Mouse (Mus musculus) large intestine, adult 2 months (tissue): Measurements from ENCODE around the gene Iqcg. TPM values are rescaled to one million over a fixed set of nuclear protein-coding genes. Genes with fewer than 3 reads are reported as not detected.
A peak's percentile ranks its signal among the peaks of the same experiment; 100 is the strongest.
"Not testable (repeated sequence)": the region's sequence is repeated elsewhere in the genome, so short reads cannot be mapped to it uniquely, and the experiment has no call there.

Experiments used
- DNase-seq: peaks from one replicate; pipeline ENCODE4 v3.0.0-alpha.2; 2012; ENCODE audit warnings: low read depth, low spot score
- WGBS: fragments of 180-500 bp; shearing (Covaris S2); methylation state at CpG from one replicate; pipeline ENCODE4 v1.1.7; 2018; 5-methylcytosine and 5-hydroxymethylcytosine counted together
- polyA plus RNA-seq: library from polyadenylated mRNA; depleted of rRNA; stranded (reverse); fragments of >200 nt; gene quantifications from 2 replicates; pipeline ENCODE4 v1.2.3, GENCODE M21; 2012; rRNA removed

The Iqcg gene
- polyA plus RNA-seq = 0.21 and 0.40 TPM in 2 replicates

DNA sequence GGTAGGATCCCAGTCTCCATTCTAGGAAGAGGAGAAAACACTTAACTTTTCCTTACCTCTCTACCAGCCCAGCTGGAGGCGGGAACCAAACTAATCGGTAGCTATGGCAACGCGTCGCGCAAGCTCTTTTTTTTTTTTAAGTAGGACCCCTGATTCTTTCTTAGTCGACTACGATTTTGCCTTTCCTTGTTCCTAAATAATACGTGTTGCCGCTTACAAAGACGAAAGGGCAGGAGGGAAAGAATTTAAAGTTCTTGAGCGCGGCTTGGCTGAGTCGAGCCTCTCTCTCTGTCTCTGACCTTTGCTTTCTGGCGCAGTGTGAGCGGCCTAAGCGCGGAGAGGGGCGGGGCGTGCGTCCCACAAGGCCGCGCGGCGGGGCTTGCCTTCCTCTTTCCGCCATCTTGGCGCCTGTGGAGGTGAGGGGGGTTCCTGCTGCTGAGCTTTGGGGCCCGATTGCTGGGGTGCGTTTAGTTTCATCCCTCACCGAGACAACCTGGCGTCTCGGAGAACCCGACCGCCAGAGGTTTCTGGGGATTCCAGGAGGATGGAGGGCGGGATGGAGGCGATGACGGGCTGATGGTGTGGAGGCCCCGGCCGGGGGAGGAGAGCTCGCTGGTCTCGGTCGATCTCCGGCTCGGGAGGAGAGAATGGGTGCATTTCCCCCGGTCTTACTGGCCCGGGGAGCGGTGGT is at the start of gene Iqcg, which contains the start of gene Rpl35a:
Gene Iqcg (minus strand): TSS at position 124 of the 691 bp plus-strand sequence.
Gene Rpl35a (plus strand): TSS at position 359 of the 691 bp plus-strand sequence.
- under 1% methylated on average over 47 of the region's 47 CpGs for WGBS
- DNase-seq = peak; percentile 78

GRCm38 (mm10) chr16:33085666-33086065 is 29.6 kb upstream of the Iqcg start:
- 85% methylated on average over 8 of the region's 8 CpGs for WGBS

GRCm38 (mm10) chr16:33083996-33084395 is 28.0 kb upstream of the Iqcg start:
- no peak for DNase-seq
- 84% methylated on average over 2 of the region's 2 CpGs for WGBS

More at GRCm38 (mm10) chr16:33085666-33086065, 29.6 kb upstream of the Iqcg start:
- no peak for DNase-seq

DNA sequence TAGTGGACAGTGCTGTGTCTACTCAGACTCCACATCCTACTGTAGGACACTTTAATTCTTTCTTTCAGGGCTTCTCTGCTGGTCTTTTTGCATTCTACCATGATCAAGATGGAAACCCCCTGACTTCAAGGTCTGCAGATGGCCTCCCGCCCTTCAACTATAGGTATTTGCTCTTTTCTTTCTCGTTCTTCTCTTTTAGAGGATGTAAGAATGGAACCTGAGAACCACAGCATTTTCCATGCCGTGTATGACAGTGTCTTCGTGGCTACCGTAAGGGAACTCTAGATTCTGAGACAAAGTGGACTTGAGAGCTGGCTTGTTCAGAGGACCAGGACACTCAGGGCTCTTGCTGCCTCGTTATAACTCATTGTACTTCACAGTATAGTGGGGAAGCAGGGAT is 26.9 kb upstream of the Iqcg start:
- 93% methylated on average over 6 of the region's 6 CpGs for WGBS
- no peak for DNase-seq

DNA sequence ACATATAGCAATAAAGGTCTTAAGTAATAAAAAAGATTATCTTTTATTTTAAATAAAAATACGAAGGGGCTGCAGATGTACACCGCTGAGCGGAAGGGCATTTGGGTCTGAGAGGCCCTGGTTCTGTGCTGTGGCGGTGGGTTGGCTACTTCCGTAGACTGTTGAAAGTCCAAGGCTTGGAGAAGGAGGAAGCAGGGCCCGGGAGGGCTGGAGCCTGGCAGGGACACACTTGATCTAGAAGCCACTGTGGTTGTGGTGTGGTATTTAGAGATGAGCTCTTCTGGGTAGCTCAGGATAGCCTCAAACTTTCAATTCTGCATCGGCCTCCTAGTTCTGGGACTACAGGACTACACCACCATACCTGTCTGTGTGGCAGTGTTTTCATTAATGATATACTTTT is 24.0 kb upstream of the Iqcg start:
- DNase-seq = no peak
- 80% methylated on average over 7 of the region's 7 CpGs for WGBS

GRCm38 (mm10) chr16:33077069-33077627 is 21.1 kb upstream of the Iqcg start:
- 85% methylated on average over 5 of the region's 5 CpGs for WGBS
- DNase-seq = no peak

- no peak for DNase-seq
- WGBS = 56% methylated on average over 6 of the region's 6 CpGs
Measured at GRCm38 (mm10) chr16:33076078-33076477, 20.1 kb upstream of the Iqcg start.

DNA sequence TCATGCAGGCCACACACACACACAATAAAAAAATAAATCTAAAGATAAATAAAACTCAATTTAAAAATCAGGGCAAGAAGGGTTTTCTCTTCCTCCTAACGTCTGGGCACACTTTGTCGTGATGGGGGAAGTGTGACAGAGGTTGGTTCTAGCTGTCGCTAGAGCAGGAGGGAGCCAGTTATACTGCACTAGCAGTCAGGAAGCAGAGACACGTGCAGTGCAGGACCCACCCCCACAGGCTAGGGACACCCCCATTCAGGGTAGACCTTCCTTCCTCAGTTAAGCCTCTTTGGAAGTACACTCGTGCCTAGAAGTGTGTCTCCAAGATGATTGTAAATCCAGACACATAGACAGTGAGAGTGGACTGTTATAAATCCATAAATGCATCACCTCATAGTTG is 18.9 kb upstream of the Iqcg start:
- 66% methylated on average over 5 of the region's 5 CpGs for WGBS
- DNase-seq = no peak

- WGBS = 83% methylated on average over 6 of the region's 6 CpGs
- no peak for DNase-seq
Measured at GRCm38 (mm10) chr16:33072871-33073557, 17.0 kb upstream of the Iqcg start.

DNA sequence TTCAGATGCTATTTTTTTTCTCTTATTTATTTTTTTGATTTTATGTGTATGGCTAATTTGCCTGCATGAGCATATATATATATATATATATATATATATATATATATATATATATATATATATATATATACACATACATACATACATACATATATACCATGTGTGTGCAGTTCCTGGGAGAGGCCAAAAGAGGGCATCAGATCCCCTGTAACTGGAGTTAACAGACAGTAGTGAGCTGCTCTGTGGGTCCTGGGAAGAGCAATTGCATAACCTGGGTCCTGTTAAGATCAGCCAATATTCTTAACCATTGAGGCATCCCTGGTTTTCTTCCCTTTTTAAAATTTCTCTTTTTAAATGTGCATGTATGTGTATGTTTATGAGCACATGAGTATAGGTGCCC is 14.9 kb upstream of the Iqcg start:
- no peak for DNase-seq

- 83% methylated on average over 9 of the region's 9 CpGs for WGBS
Measured at GRCm38 (mm10) chr16:33064636-33065035, 8.6 kb upstream of the Iqcg start.

GRCm38 (mm10) chr16:33063267-33063666 is 7.2 kb upstream of the Iqcg start:
- WGBS = 9% methylated on average over 7 of the region's 7 CpGs
- no peak for DNase-seq

More at GRCm38 (mm10) chr16:33064636-33065035, 8.6 kb upstream of the Iqcg start:
- no peak for DNase-seq

- under 1% methylated on average over 35 of the region's 35 CpGs for WGBS
- DNase-seq = no peak
Measured at GRCm38 (mm10) chr16:33062682-33063131, 6.7 kb upstream of the Iqcg start.

GRCm38 (mm10) chr16:33062024-33062681 is 6.1 kb upstream of the Iqcg start, which contains the start of gene Lmln:
Gene Lmln, plus strand, starts transcription at chr16:33062521.
- peak; percentile 61 for DNase-seq
- WGBS = under 1% methylated on average over 64 of the region's 64 CpGs

- WGBS = 54% methylated on average over 11 of the region's 11 CpGs
- no peak for DNase-seq
Measured at GRCm38 (mm10) chr16:33061400-33061799, 5.4 kb upstream of the Iqcg start.

- 89% methylated on average over 2 of the region's 2 CpGs for WGBS
Measured at GRCm38 (mm10) chr16:33060926-33061325, 4.9 kb upstream of the Iqcg start.

GRCm38 (mm10) chr16:33059471-33059870 is 3.5 kb upstream of the Iqcg start:
- 69% methylated on average over 1 of the region's 1 CpGs for WGBS
- no peak for DNase-seq

More at GRCm38 (mm10) chr16:33060926-33061325, 4.9 kb upstream of the Iqcg start:
- no peak for DNase-seq

GRCm38 (mm10) chr16:33058656-33059055 is 2.6 kb upstream of the Iqcg start:
- 37% methylated on average over 9 of the region's 9 CpGs for WGBS
- DNase-seq = not testable (repeated sequence)

- DNase-seq = no peak
- WGBS = 86% methylated on average over 16 of the region's 16 CpGs
Measured at GRCm38 (mm10) chr16:33058033-33058432, 2.0 kb upstream of the Iqcg start.

DNA sequence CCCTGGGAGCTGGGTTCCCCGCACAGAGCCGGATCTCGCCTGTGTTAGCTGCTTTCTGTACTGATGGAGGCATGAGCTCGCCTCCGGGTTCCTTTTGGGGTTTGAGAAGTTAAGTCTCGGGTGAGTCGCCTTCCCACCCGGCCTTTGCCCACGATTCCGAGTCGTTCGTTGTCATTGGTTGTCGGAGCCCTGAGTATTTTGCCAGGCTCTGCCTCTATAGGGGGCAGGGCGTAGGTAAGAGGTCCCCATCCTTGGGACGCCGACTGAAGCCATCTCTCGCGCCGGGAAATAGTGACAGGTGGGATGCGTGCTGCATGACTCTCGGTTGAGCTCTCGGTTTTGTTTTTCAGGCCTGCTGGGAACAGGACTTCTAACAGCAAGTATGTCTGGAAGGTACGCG is 768 bp upstream of the Iqcg start:
- DNase-seq = no peak
- under 1% methylated on average over 24 of the region's 24 CpGs for WGBS
